Mouse (Mus musculus) liver, embryonic 14.5 days (tissue): ENCODE data around the gene Iqschfp.

ENCODE experiments used
- CTCF ChIP-seq: IDR thresholded peaks from 2 replicates; pipeline ENCODE4 v1.5.1; 2016; ENCODE audit warnings: antibody characterized with exemption, low read depth, control low read depth
- EP300 ChIP-seq: IDR thresholded peaks from 2 replicates; pipeline ENCODE4 v1.6.1; 2016; ENCODE audit warnings: antibody characterized with exemption, low read depth

DNA sequence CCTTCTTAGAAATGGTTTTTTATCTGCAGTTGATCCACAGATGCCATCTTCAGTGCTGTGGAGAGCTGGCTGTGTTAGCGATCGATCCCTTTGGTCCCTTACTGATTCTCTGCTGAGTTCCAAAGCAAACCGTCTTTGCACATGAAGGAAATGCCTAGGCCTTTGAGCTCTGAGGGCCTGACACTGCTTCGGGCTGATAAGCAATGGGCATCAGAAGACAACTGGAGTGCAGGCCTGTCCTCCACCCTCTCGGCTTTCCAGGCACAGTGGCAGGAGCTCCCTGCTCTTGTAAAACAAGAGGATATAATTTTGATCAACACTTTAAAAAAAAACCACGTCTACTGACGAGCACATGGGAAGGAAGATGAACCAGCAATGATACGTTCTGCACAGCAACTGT is 649.7 kb downstream of the Iqschfp start:
- TF ChIP-seq CTCF, result no peak
- no peak for TF ChIP-seq EP300
